Mouse (Mus musculus) stomach, embryonic 15.5 days (tissue): Measurements from ENCODE around the gene Ppara. TPM values are rescaled to one million over a fixed set of nuclear protein-coding genes. Genes with fewer than 3 reads are reported as not detected.
"Not testable (repeated sequence)": the region's sequence is repeated elsewhere in the genome, so short reads cannot be mapped to it uniquely, and the experiment has no call there.

Experiments
- ATAC-seq: fragments of 200-750 bp; cut with Nextera tagmentation; 2 replicates; pipeline ENCODE4 v1.8.0; 2017; ENCODE audit warnings: low read depth, moderate number of reproducible peaks, moderate TSS enrichment; ENCODE audit not compliant: insufficient read depth, low FRiP score
- H3K27ac ChIP-seq: fragments of 300-500 bp; sonication (generic); 2 replicates; pipeline ENCODE4 v1.5.1; 2015; ENCODE audit warnings: mild to moderate bottlenecking, inconsistent platforms
- H3K27me3 ChIP-seq: fragments of 300-500 bp; sonication (generic); replicated peaks from 2 replicates; pipeline ENCODE4 v1.6.1; 2015; ENCODE audit warnings: inconsistent platforms
- H3K36me3 ChIP-seq: fragments of 300-500 bp; sonication (generic); 2 replicates; pipeline ENCODE4 v1.6.1; 2015; ENCODE audit warnings: inconsistent platforms
- H3K4me1 ChIP-seq: fragments of 300-500 bp; sonication (generic); 2 replicates; pipeline ENCODE4 v1.6.1; 2015; ENCODE audit warnings: inconsistent platforms
- H3K4me2 ChIP-seq: fragments of 300-500 bp; sonication (generic); 2 replicates; pipeline ENCODE4 v1.6.1; 2015; ENCODE audit warnings: mild to moderate bottlenecking, inconsistent platforms
- H3K4me3 ChIP-seq: fragments of 300-500 bp; sonication (generic); replicated peaks from 2 replicates; pipeline ENCODE4 v1.5.1; 2015; ENCODE audit warnings: inconsistent platforms
- H3K9ac ChIP-seq: fragments of 300-500 bp; sonication (generic); 2 replicates; pipeline ENCODE4 v1.6.1; 2015; ENCODE audit warnings: inconsistent platforms
- H3K9me3 ChIP-seq: fragments of 300-500 bp; sonication (generic); 2 replicates; pipeline ENCODE4 v1.6.1; 2016; ENCODE audit warnings: inconsistent platforms
- WGBS: fragments of 180-500 bp; shearing (Covaris S2); methylation state at CpG from one replicate; pipeline ENCODE4 v1.1.7; 2015; 5-methylcytosine and 5-hydroxymethylcytosine counted together
- polyA plus RNA-seq: library from polyadenylated mRNA; unstranded; fragments of >200 nt; fragmentation: Nextera tagmentation; extraction: Ambion mirVana; gene quantifications from 2 replicates; pipeline ENCODE4 v1.2.1, GENCODE M21; 2015

Gene Ppara
- polyA plus RNA-seq, 1 experiment from 2014 or later, result 9.6 TPM

GRCm38 (mm10) chr15:85771306-85772121, 36.7 kb downstream of the Ppara start:
- Histone ChIP-seq H3K27me3 (no peaks in the 10 kb centered on the region), H3K4me1 (no peaks in the 10 kb centered on the region), H3K4me3 (no peak overlapping the region), H3K36me3 (no peaks in the 10 kb centered on the region), H3K9ac (no peak overlapping the region), H3K4me2 (no peak overlapping the region), H3K27ac (peak overlapping the region; percentile 23; the same call in 1 of the 2 replicates), H3K9me3 (no peaks in the 10 kb centered on the region)
- peak; percentile 59; the same call in 1 of the 2 replicates for ATAC-seq
- 70% methylated on average over 17 of the region's 17 CpGs for WGBS

- Histone ChIP-seq H3K9ac (no peak overlapping the region), H3K4me1 (no peaks in the 10 kb centered on the region), H3K27ac (peak overlapping the region; percentile 23; the same call in 1 of the 2 replicates), H3K4me3 (no peak overlapping the region), H3K36me3 (no peaks in the 10 kb centered on the region), H3K27me3 (no peaks in the 10 kb centered on the region), H3K9me3 (no peaks in the 10 kb centered on the region), H3K4me2 (no peak overlapping the region)
- ATAC-seq, result no peak
- WGBS, result 62% methylated on average over 11 of the region's 11 CpGs
These were observed 37.5 kb downstream of the Ppara start for GRCm38 (mm10) chr15:85772146-85772740.

- no peak for ATAC-seq
- WGBS, result 83% methylated on average over 9 of the region's 9 CpGs
- H3K36me3 ChIP-seq, result no peaks in the 10 kb centered on the region
- no peak overlapping the region for H3K9ac ChIP-seq
- H3K4me2 ChIP-seq, result no peak overlapping the region
- no peak overlapping the region for H3K4me3 ChIP-seq
- H3K27ac ChIP-seq, result no peak overlapping the region
- H3K27me3 ChIP-seq, result no peaks in the 10 kb centered on the region
- no peaks in the 10 kb centered on the region for H3K4me1 ChIP-seq
- H3K9me3 ChIP-seq, result no peaks in the 10 kb centered on the region
These were observed 39.6 kb downstream of the Ppara start for GRCm38 (mm10) chr15:85774419-85774818.

- no peak overlapping the region for H3K4me2 ChIP-seq
- no peaks in the 10 kb centered on the region for H3K4me1 ChIP-seq
- H3K9me3 ChIP-seq, result no peaks in the 10 kb centered on the region
- H3K27ac ChIP-seq, result no peak overlapping the region
- H3K4me3 ChIP-seq, result no peak overlapping the region
- H3K27me3 ChIP-seq, result no peaks in the 10 kb centered on the region
- ATAC-seq, result no peak
- WGBS, result 80% methylated on average over 7 of the region's 7 CpGs
- H3K9ac ChIP-seq, result no peak overlapping the region
- H3K36me3 ChIP-seq, result no peaks in the 10 kb centered on the region
These were observed 40.2 kb downstream of the Ppara start for GRCm38 (mm10) chr15:85775001-85775400.

GRCm38 (mm10) chr15:85776241-85776640, 41.5 kb downstream of the Ppara start:
- no peak overlapping the region for H3K4me3 ChIP-seq
- H3K27me3 ChIP-seq, result no peaks in the 10 kb centered on the region
- ATAC-seq, result no peak
- H3K4me2 ChIP-seq, result no peak overlapping the region
- no peak overlapping the region for H3K9ac ChIP-seq
- H3K36me3 ChIP-seq, result no peaks in the 10 kb centered on the region
- no peak overlapping the region for H3K27ac ChIP-seq
- no peaks in the 10 kb centered on the region for H3K4me1 ChIP-seq
- 63% methylated on average over 2 of the region's 2 CpGs for WGBS
- H3K9me3 ChIP-seq, result no peaks in the 10 kb centered on the region

GRCm38 (mm10) chr15:85776771-85777170, 42.0 kb downstream of the Ppara start:
- WGBS, result 76% methylated on average over 5 of the region's 5 CpGs
- no peak for ATAC-seq
- H3K4me1 ChIP-seq, result no peaks in the 10 kb centered on the region
- no peak overlapping the region for H3K9ac ChIP-seq
- no peak overlapping the region for H3K27ac ChIP-seq
- H3K9me3 ChIP-seq, result no peaks in the 10 kb centered on the region
- H3K27me3 ChIP-seq, result no peaks in the 10 kb centered on the region
- no peak overlapping the region for H3K4me3 ChIP-seq
- no peak overlapping the region for H3K4me2 ChIP-seq
- H3K36me3 ChIP-seq, result no peaks in the 10 kb centered on the region

GRCm38 (mm10) chr15:85778891-85779290, 44.1 kb downstream of the Ppara start:
- not testable (repeated sequence) for ATAC-seq, H3K4me1 ChIP-seq, H3K36me3 ChIP-seq, H3K4me3 ChIP-seq, H3K9ac ChIP-seq, H3K27ac ChIP-seq, H3K27me3 ChIP-seq, H3K9me3 ChIP-seq, H3K4me2 ChIP-seq
- 87% methylated on average over 6 of the region's 6 CpGs for WGBS

- 81% methylated on average over 4 of the region's 4 CpGs for WGBS
- no peak overlapping the region for H3K4me2 ChIP-seq
- no peaks in the 10 kb centered on the region for H3K9me3 ChIP-seq
- no peaks in the 10 kb centered on the region for H3K4me1 ChIP-seq
- no peak overlapping the region for H3K27ac ChIP-seq
- no peak overlapping the region for H3K9ac ChIP-seq
- H3K27me3 ChIP-seq, result no peaks in the 10 kb centered on the region
- H3K36me3 ChIP-seq, result no peaks in the 10 kb centered on the region
- H3K4me3 ChIP-seq, result no peak overlapping the region
- no peak for ATAC-seq
These were observed 48.4 kb downstream of the Ppara start for GRCm38 (mm10) chr15:85783146-85783545.

GRCm38 (mm10) chr15:85784341-85784740, 49.6 kb downstream of the Ppara start:
- Histone ChIP-seq H3K4me2 (no peak overlapping the region), H3K4me3 (no peak overlapping the region), H3K27ac (no peak overlapping the region), H3K4me1 (no peaks in the 10 kb centered on the region), H3K9ac (no peak overlapping the region), H3K27me3 (no peaks in the 10 kb centered on the region), H3K36me3 (no peaks in the 10 kb centered on the region), H3K9me3 (no peaks in the 10 kb centered on the region)
- no peak for ATAC-seq
- 86% methylated on average over 3 of the region's 3 CpGs for WGBS

- ATAC-seq, result 0 out of 2 replicates have a peak, but pooled peaks have one; percentile 27
- Histone ChIP-seq H3K27me3 (no peaks in the 10 kb centered on the region), H3K4me1 (no peaks in the 10 kb centered on the region), H3K9ac (no peak overlapping the region), H3K9me3 (no peaks in the 10 kb centered on the region), H3K36me3 (no peaks in the 10 kb centered on the region), H3K4me2 (no peak overlapping the region), H3K27ac (no peak overlapping the region), H3K4me3 (no peak overlapping the region)
- 56% methylated on average over 5 of the region's 5 CpGs for WGBS
These were observed 51.9 kb downstream of the Ppara start for GRCm38 (mm10) chr15:85786711-85787110.

GRCm38 (mm10) chr15:85787482-85787881, 52.7 kb downstream of the Ppara start:
- no peak overlapping the region for H3K27ac ChIP-seq
- WGBS, result 83% methylated on average over 6 of the region's 6 CpGs

GRCm38 (mm10) chr15:85788051-85788450, 53.3 kb downstream of the Ppara start:
- Histone ChIP-seq H3K27ac (no peak overlapping the region), H3K4me1 (no peaks in the 10 kb centered on the region), H3K27me3 (no peaks in the 10 kb centered on the region), H3K36me3 (no peaks in the 10 kb centered on the region), H3K9ac (no peak overlapping the region), H3K9me3 (no peaks in the 10 kb centered on the region), H3K4me2 (no peak overlapping the region), H3K4me3 (no peak overlapping the region)
- 87% methylated on average over 4 of the region's 4 CpGs for WGBS
- ATAC-seq, result no peak

More at GRCm38 (mm10) chr15:85787482-85787881, 52.7 kb downstream of the Ppara start:
- H3K27me3 ChIP-seq, result no peaks in the 10 kb centered on the region
- no peaks in the 10 kb centered on the region for H3K36me3 ChIP-seq
- no peaks in the 10 kb centered on the region for H3K4me1 ChIP-seq
- no peak overlapping the region for H3K9ac ChIP-seq
- H3K4me3 ChIP-seq, result no peak overlapping the region
- H3K9me3 ChIP-seq, result no peaks in the 10 kb centered on the region
- H3K4me2 ChIP-seq, result no peak overlapping the region
- peak; percentile 58; the same call in 1 of the 2 replicates for ATAC-seq
